Mouse (Mus musculus): ENCODE measurements around the gene Pigf.

Pigf gene

GRCm38 (mm10) chr17:86947840-86948796 is 77.1 kb downstream of the Pigf start, which contains the start of gene Atp6v1e2:
Atp6v1e2 (minus strand) TSS chr17:86947897.
- in situ Hi-C loops (cut with MboI; ENCODE audit: low pct_unique_long_range_greater_than_20kb in 1 of 2, low sequenced_read_pairs in 2 of 2, unreplicated experiment in 1 of 2), result no loop called here
